Mouse (Mus musculus): ENCODE measurements around the gene St8sia1.

Gene St8sia1

GRCm38 (mm10) chr6:142789736-142790135 lies 174.5 kb downstream of the St8sia1 start:
- no peak for DNase-seq (ENCODE audit: low read depth, low spot score)

GRCm38 (mm10) chr6:142788042-142788987 lies 175.9 kb downstream of the St8sia1 start:
- no peak for DNase-seq (ENCODE audit: low read depth, low spot score)

GRCm38 (mm10) chr6:142786106-142786505 lies 178.1 kb downstream of the St8sia1 start:
- DNase-seq (ENCODE audit: low read depth, low spot score) = no peak

GRCm38 (mm10) chr6:142785343-142785742 lies 178.9 kb downstream of the St8sia1 start:
- peak; percentile 70 for DNase-seq (ENCODE audit: low read depth, low spot score)

GRCm38 (mm10) chr6:142781286-142781685 lies 183.0 kb downstream of the St8sia1 start:
- no peak for DNase-seq (ENCODE audit: low read depth, low spot score)

- no peak for DNase-seq (ENCODE audit: low read depth, low spot score)
These were observed 183.6 kb downstream of the St8sia1 start for GRCm38 (mm10) chr6:142780574-142781033.

GRCm38 (mm10) chr6:142779812-142780573 lies 184.3 kb downstream of the St8sia1 start:
- no peak for DNase-seq (ENCODE audit: low read depth, low spot score)

- peak; percentile 32 for DNase-seq (ENCODE audit: low read depth, low spot score)
These were observed 185.0 kb downstream of the St8sia1 start for GRCm38 (mm10) chr6:142779045-142779811.

GRCm38 (mm10) chr6:142776935-142777334 lies 187.3 kb downstream of the St8sia1 start:
- no peak for DNase-seq (ENCODE audit: low read depth, low spot score)

GRCm38 (mm10) chr6:142773566-142773965 lies 190.7 kb downstream of the St8sia1 start:
- no peak for DNase-seq (ENCODE audit: low read depth, low spot score)

GRCm38 (mm10) chr6:142771643-142772042 lies 192.6 kb downstream of the St8sia1 start:
- no peak for DNase-seq (ENCODE audit: low read depth, low spot score)
